Comparison of ENCODE assay signal across 8 mouse cellular contexts in genomic region chr19:57655083-57655482, GRCm38 (mm10). TPM values are rescaled to one million over a fixed set of nuclear protein-coding genes. Genes with fewer than 3 reads are reported as not detected.
DNase-seq lines count a peak whose midpoint lies in the region; ATAC-seq and TF ChIP-seq lines count a peak whose summit lies in the region.

No protein-coding gene starts in this region.

- no peak overlapping the region for H3K27ac ChIP-seq in thymus, adult 2 months (ENCODE audit: control insufficient read depth, insufficient read depth, low read length)
- H3K27ac ChIP-seq in kidney, postnatal 0 days = no peak overlapping the region

- no peaks in the 10 kb centered on the region for H3K27me3 ChIP-seq in thymus, adult 2 months (ENCODE audit: control insufficient read depth, insufficient read depth, low read length)
- no peaks in the 10 kb centered on the region for H3K27me3 ChIP-seq in kidney, postnatal 0 days (ENCODE audit: insufficient read depth, low read length)

- WGBS in thymus, adult 2 months = 72% methylated on average over 2 of the region's 2 CpGs
- WGBS in kidney, postnatal 0 days = 63% methylated on average over 2 of the region's 2 CpGs

- peak; percentile 62 for DNase-seq in gastrocnemius, postnatal 10 days
- no peak for DNase-seq in gastrocnemius, postnatal 36 days
- peak; percentile 26 for DNase-seq in thymus, adult 2 months
- DNase-seq in thymus, postnatal 36 days = no peak
- peak; percentile 49 to 76 for DNase-seq in cerebellum, postnatal 25 days
- DNase-seq in kidney, postnatal 0 days (ENCODE audit: low spot score) = peak; percentile 79
- no peak for DNase-seq in spleen, postnatal 36 days (ENCODE audit: low spot score in 2 of 2)

- H3K9ac ChIP-seq in kidney, postnatal 0 days (ENCODE audit: low read depth, low read length) = no peak overlapping the region

- TF ChIP-seq CTCF in thymus, adult 2 months (IDR thresholded peaks at IDR 0.05; ENCODE audit: borderline replicate concordance, control insufficient read depth, extremely low read depth, insufficient read depth, low read length, poor library complexity) = no peak
- TF ChIP-seq CTCF in kidney, postnatal 0 days (IDR thresholded peaks at IDR 0.05; ENCODE audit: low read depth) = peak; percentile 86

- no peak for ATAC-seq in kidney, postnatal 0 days (replicated peaks; ENCODE audit: low FRiP score, low read depth)
- ATAC-seq in megakaryocyte progenitor cell, adult 5-6 weeks (replicated peaks; ENCODE audit: poor library complexity) = peak; percentile 86

- no peak for TF ChIP-seq POLR2A in thymus, adult 2 months (IDR thresholded peaks at IDR 0.05; ENCODE audit: control insufficient read depth, extremely low read depth, insufficient read depth, low read length, poor library complexity)

- H3K4me2 ChIP-seq in kidney, postnatal 0 days (ENCODE audit: low read length) = no peak overlapping the region

- no peak overlapping the region for H3K4me3 ChIP-seq in thymus, adult 2 months (ENCODE audit: control insufficient read depth, insufficient read depth, low read length)
- H3K4me3 ChIP-seq in kidney, postnatal 0 days (replicated peaks; ENCODE audit: low read depth, low read length) = no peak overlapping the region

- H3K9me3 ChIP-seq in kidney, postnatal 0 days (replicated peaks; ENCODE audit: low read length) = no peaks in the 10 kb centered on the region

- H3K36me3 ChIP-seq in thymus, adult 2 months (ENCODE audit: control insufficient read depth, insufficient read depth, low read length) = no peaks in the 10 kb centered on the region
- H3K36me3 ChIP-seq in kidney, postnatal 0 days (ENCODE audit: insufficient read depth, low read length) = peaks cover 11% of the 10 kb centered on the region; the same call in 1 of the 2 replicates

- intact Hi-C loops in gastrocnemius, postnatal 36 days (cut with DNase I) = loop anchor here (2.0 to 5.0 kb wide), 2 partner anchors 904 to 972 kb away; no protein-coding TSS in a partner anchor

- no peaks in the 10 kb centered on the region for H3K4me1 ChIP-seq in thymus, adult 2 months (replicated peaks; ENCODE audit: control insufficient read depth, insufficient read depth, low read length)
- 0 out of 2 replicates have a peak, but pooled peaks cover 3% of the 10 kb centered on the region for H3K4me1 ChIP-seq in kidney, postnatal 0 days (replicated peaks; ENCODE audit: insufficient read depth, low read length)

RNA-seq across cellular contexts. Expression of gene Atrnl1, which starts 44.2 kb away (rescaled TPM):
- 10 to 100 TPM; 14.4 to 17.2 TPM for total RNA-seq in gastrocnemius, postnatal 10 days (2021)
- total RNA-seq in gastrocnemius, postnatal 36 days (2021) = 1 to 10 TPM; 6.4 to 6.8 TPM
- polyA plus RNA-seq in thymus, adult 2 months (2012; rRNA removed) = 8.2 and 8.4 TPM in 2 replicates
- 8.1 and 8.5 TPM in 2 replicates for polyA plus RNA-seq in kidney, postnatal 0 days (2015; fragmentation: Nextera tagmentation; extraction: Ambion mirVana)
- total RNA-seq in megakaryocyte progenitor cell, adult 5-6 weeks (2015) = 10.8 and 11.7 TPM in 2 replicates
- 13.6 and 15.1 TPM in 2 replicates for total RNA-seq in megakaryocyte progenitor cell, adult 5-6 weeks (2017)

Comparison
In these comparisons a context has a peak if more than half of its experiments do, and no peak if none do; other contexts are left out.
1. DNase-seq: peak in gastrocnemius, postnatal 10 days (single experiment), thymus, adult 2 months (single experiment), cerebellum, postnatal 25 days (2 of 2) and kidney, postnatal 0 days (single experiment); none in gastrocnemius, postnatal 36 days (0 of 2), thymus, postnatal 36 days (0 of 2) and spleen, postnatal 36 days (0 of 2).